Mouse (Mus musculus) E14TG2a.4 (cell line): ENCODE measurements around the gene Trpm7.

Experiments
- H3K27me3 ChIP-seq: 2 replicates; pipeline ENCODE4 v1.6.1; 2014; ENCODE audit warnings: low read length, control low read depth; ENCODE audit not compliant: insufficient read depth
- H3K36me3 ChIP-seq: 2 replicates; pipeline ENCODE4 v1.6.1; 2014; ENCODE audit warnings: low read length, control low read depth; ENCODE audit not compliant: insufficient read depth
- H3K4me1 ChIP-seq: replicated peaks from 2 replicates; pipeline ENCODE4 v1.6.1; 2014; ENCODE audit warnings: low read depth, low read length, control low read depth
- H3K4me3 ChIP-seq: replicated peaks from 2 replicates; pipeline ENCODE4 v1.5.1; 2014; ENCODE audit warnings: mild to moderate bottlenecking, low read length
- H3K9me3 ChIP-seq: 2 replicates; pipeline ENCODE4 v1.6.1; 2014; ENCODE audit warnings: low read length, control low read depth
- CTCF ChIP-seq: conservative IDR thresholded peaks from 2 replicates; pipeline ENCODE4 v1.5.1; 2014; ENCODE audit warnings: low read length
- NANOG ChIP-seq: IDR thresholded peaks from 2 replicates; pipeline ENCODE4 v1.6.1; 2014; ENCODE audit warnings: borderline replicate concordance, low read length, mixed read lengths
- POU5F1 ChIP-seq: IDR thresholded peaks from 2 replicates; pipeline ENCODE4 v1.6.1; 2014; ENCODE audit warnings: low read length, borderline replicate concordance

Trpm7 gene

GRCm38 (mm10) chr2:126875871-126876796 is at the start of gene Trpm7:
Gene Trpm7, minus strand, starts transcription at chr2:126876230.
- peak within 1 kb of the TSS; percentile 91 for H3K4me3 ChIP-seq
- H3K4me1 ChIP-seq: peaks cover 21% of the 10 kb centered on the region
- H3K27me3 ChIP-seq: peaks cover 2% of the 10 kb centered on the region; the same call in 1 of the 2 replicates
- no peaks in the 10 kb centered on the region for H3K9me3 ChIP-seq
- H3K36me3 ChIP-seq: no peaks in the 10 kb centered on the region
- TF ChIP-seq CTCF (no peak), NANOG (no peak), POU5F1 (no peak)

GRCm38 (mm10) chr2:126920358-126921060 is 44.5 kb upstream of the Trpm7 start:
- TF ChIP-seq NANOG (no peak), CTCF (no peak), POU5F1 (no peak)
- H3K9me3 ChIP-seq: no peaks in the 10 kb centered on the region

DNA sequence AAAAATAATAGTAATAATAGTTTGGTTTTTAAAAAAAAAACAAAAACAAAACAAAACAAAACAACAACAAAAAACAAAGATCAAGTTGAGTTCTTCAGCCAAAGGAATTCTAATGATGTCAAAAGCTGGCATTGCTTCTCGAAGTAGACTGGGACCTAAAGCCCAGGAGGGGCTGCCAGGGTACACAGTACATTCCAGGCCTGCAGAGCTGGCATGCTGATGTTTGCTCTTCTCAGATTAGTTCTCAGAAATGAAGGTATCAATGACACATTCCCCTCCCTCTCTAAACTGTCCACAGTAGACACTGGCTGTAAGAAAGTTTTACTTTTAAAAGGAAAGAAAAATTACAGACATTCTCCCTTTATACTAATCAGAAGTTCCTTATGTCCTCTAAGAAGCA is 40.2 kb upstream of the Trpm7 start:
- no peak overlapping the region for H3K4me3 ChIP-seq
- H3K9me3 ChIP-seq: no peaks in the 10 kb centered on the region
- 0 out of 2 replicates have a peak, but pooled peaks cover 3% of the 10 kb centered on the region for H3K4me1 ChIP-seq
- TF ChIP-seq NANOG (no peak), POU5F1 (no peak), CTCF (no peak)
- 0 out of 2 replicates have a peak, but pooled peaks cover 3% of the 10 kb centered on the region for H3K36me3 ChIP-seq
- no peaks in the 10 kb centered on the region for H3K27me3 ChIP-seq

More at GRCm38 (mm10) chr2:126920358-126921060, 44.5 kb upstream of the Trpm7 start:
- Histone ChIP-seq H3K4me1 (no peaks in the 10 kb centered on the region), H3K27me3 (no peaks in the 10 kb centered on the region), H3K4me3 (no peak overlapping the region), H3K36me3 (0 out of 2 replicates have a peak, but pooled peaks cover 3% of the 10 kb centered on the region)

DNA sequence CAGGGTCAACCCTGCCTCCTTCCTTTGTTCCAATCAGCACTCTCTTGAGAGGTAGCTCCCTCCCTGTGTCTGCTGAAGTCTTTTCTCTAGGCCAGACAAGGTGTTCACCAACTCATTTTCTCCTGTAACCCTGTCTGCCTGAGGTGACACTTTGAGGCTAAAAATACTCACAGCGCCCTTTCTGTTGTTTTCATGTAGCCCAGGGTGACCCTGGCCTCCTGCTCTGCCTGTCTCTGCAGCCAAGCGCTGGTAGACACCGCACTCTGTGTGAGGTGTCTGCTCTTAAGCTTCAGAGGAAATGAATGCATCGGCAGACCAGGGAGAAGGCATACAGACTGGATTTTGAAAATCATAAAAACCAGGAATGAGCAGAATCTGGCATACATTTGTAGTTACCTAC is 38.1 kb upstream of the Trpm7 start:
- TF ChIP-seq CTCF (no peak), POU5F1 (no peak), NANOG (no peak)
- H3K4me3 ChIP-seq: no peak overlapping the region
- no peaks in the 10 kb centered on the region for H3K27me3 ChIP-seq
- H3K9me3 ChIP-seq: no peaks in the 10 kb centered on the region
- 0 out of 2 replicates have a peak, but pooled peaks cover 8% of the 10 kb centered on the region for H3K4me1 ChIP-seq
- H3K36me3 ChIP-seq: no peaks in the 10 kb centered on the region

GRCm38 (mm10) chr2:126904162-126904561 is 28.1 kb upstream of the Trpm7 start:
- no peaks in the 10 kb centered on the region for H3K36me3 ChIP-seq
- no peak for TF ChIP-seq POU5F1
- no peak for TF ChIP-seq CTCF
- no peak for TF ChIP-seq NANOG
- no peaks in the 10 kb centered on the region for H3K27me3 ChIP-seq
- no peaks in the 10 kb centered on the region for H3K9me3 ChIP-seq
- no peaks in the 10 kb centered on the region; the same call in 1 of the 2 replicates for H3K4me1 ChIP-seq
- no peak overlapping the region for H3K4me3 ChIP-seq

DNA sequence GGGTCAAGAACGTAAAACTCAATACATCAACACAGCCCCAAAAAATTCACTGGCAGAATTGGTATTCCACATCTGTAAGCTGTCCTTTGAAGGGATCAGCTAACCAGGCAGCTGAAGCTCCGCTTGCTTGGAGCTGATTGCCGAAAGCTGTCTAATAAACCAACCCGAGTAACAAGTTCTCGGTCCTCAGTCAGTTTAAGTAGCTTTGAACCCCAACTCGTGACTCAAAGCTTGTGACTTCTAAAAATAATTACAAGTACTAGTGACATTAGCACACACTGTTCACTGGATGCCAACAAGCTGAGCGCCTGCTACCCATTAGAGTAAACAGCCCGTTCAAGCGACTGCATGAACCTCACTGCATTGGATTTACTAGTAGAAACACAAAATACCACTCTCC is 21.5 kb upstream of the Trpm7 start:
- no peaks in the 10 kb centered on the region for H3K36me3 ChIP-seq
- no peaks in the 10 kb centered on the region for H3K9me3 ChIP-seq
- no peak for TF ChIP-seq CTCF
- TF ChIP-seq NANOG: no peak
- TF ChIP-seq POU5F1: no peak
- H3K4me3 ChIP-seq: no peak overlapping the region
- no peaks in the 10 kb centered on the region for H3K4me1 ChIP-seq
- no peaks in the 10 kb centered on the region for H3K27me3 ChIP-seq

DNA sequence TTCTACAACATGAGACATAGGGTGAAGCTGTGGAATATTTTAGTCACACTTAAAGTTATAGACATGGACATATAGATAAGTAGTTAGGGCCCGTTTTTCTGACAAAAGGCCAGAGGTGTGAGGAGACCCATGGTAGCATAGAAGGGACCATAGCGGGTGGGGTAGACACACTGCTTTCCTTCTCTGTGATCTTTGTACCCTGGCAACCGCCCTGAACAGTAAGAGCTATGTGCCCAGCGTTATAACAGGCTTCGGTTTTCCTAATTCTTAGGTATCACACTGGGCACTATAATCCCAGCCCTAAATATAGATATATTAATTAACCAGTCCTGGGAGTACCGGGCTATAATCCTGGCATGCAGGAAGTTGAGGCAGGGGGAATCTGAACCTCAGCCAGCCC is 20.9 kb upstream of the Trpm7 start:
- H3K27me3 ChIP-seq: no peaks in the 10 kb centered on the region
- H3K4me3 ChIP-seq: no peak overlapping the region
- TF ChIP-seq NANOG (no peak), POU5F1 (no peak), CTCF (no peak)
- H3K36me3 ChIP-seq: no peaks in the 10 kb centered on the region
- no peaks in the 10 kb centered on the region for H3K9me3 ChIP-seq
- no peaks in the 10 kb centered on the region for H3K4me1 ChIP-seq

DNA sequence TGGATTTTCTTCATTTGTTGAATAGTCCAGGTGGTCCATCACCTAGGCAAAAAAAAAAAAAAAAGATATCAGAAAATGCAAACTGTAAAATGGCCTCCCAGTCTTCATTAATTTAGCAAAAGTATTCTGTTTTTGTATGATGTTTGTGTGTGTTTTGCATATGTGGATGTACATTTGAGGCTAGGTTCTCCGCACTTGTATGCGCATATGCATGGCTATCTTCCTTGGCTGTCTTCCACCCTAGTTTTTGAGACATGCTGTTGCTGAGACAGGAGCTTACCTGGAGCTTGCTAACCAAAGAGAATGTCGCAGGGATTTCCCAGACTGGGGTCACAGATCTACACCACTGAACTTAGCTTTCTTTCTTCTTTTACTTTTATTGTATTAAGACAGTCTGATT is 18.2 kb upstream of the Trpm7 start:
- no peaks in the 10 kb centered on the region for H3K9me3 ChIP-seq
- H3K36me3 ChIP-seq: no peaks in the 10 kb centered on the region
- no peaks in the 10 kb centered on the region for H3K27me3 ChIP-seq
- TF ChIP-seq POU5F1 (peak; percentile 97), NANOG (no peak), CTCF (no peak)
- no peak overlapping the region for H3K4me3 ChIP-seq
- H3K4me1 ChIP-seq: no peaks in the 10 kb centered on the region

GRCm38 (mm10) chr2:126892316-126892715 is 16.3 kb upstream of the Trpm7 start:
- no peak for TF ChIP-seq POU5F1
- TF ChIP-seq CTCF: no peak
- no peak for TF ChIP-seq NANOG

More at GRCm38 (mm10) chr2:126892316-126892715, 16.3 kb upstream of the Trpm7 start:
- no peak overlapping the region for H3K4me3 ChIP-seq
- no peaks in the 10 kb centered on the region for H3K9me3 ChIP-seq
- no peaks in the 10 kb centered on the region for H3K27me3 ChIP-seq
- H3K4me1 ChIP-seq: peaks cover 6% of the 10 kb centered on the region
- H3K36me3 ChIP-seq: no peaks in the 10 kb centered on the region
